Mouse (Mus musculus) T-helper 17 cell (primary cell): Measurements from ENCODE around the gene Sprr2f.

Experiments
- in situ Hi-C, 2 experiments: fragments of 300-600 bp; cut with MboI, MseI; formaldehyde crosslinking; loops; 1 replicate in 1 of 2; 2 replicates in 1 of 2; pipeline ENCODE4 v1.15.1; 2025; ENCODE audit warnings: high pct_unique_total_duplicates in 2 of 2

Sprr2f gene

DNA sequence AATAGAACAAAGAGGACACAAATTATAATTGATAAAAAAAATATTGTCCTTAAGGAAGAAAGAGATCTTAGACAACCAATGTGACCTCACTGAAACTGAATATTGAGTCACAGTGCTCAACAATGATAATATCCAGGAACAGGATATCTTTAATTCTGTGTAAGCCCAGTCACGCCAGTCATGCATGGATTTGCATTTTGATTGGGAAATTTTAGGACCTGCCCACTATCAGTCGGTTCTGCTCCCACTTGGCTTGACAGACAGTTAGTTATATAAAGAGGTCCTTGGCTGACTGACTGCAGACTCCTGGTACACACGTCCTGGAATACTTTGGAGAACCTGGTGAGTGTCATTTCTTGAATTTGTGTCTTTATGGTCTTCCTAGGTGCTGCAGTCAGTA lies at the start of gene Sprr2f:
TSS of gene Sprr2f (plus strand) at position 301 of the 400 bp plus-strand sequence.
- in situ Hi-C loops: no loop called here

DNA sequence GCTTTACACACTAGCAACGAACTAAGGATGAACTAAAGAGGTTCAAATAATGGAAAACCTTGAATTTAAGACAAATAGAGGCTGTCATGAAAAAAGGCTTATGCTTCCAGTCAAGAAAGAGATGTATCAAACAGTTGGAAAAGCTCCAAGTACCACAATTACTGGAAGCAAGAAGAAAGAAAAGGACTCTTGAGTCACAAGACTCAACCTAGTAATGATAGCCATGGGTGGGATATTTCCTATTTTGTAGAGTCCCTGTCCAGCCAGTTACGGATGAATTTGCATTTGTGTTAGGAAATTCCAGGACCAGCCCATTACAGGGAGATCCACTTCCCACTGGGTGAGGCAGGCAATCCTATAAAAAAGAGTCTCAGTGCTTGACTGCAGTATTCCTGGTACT lies 48.7 kb upstream of the Sprr2f start, which contains the start of gene Sprr2b:
TSS of gene Sprr2b (plus strand) at position 301 of the 400 bp plus-strand sequence.
- in situ Hi-C loops: no loop called here

DNA sequence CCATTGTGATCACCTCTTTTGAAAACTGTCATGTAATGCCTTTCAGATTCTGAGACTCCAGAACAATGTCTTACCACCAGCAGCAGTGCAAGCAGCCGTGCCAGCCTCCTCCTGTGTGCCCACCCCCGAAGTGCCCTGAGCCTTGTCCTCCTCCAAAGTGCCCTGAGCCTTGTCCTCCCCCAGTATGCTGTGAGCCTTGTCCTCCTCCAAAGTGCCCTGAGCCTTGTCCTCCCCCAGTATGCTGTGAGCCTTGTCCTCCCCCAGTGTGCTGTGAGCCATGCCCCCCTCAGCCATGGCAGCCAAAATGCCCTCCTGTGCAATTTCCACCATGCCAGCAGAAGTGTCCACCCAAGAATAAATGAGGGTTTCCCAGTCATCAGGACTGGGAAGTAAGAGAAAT lies 47.6 kb upstream of the Sprr2f start:
- in situ Hi-C loops: no loop called here

DNA sequence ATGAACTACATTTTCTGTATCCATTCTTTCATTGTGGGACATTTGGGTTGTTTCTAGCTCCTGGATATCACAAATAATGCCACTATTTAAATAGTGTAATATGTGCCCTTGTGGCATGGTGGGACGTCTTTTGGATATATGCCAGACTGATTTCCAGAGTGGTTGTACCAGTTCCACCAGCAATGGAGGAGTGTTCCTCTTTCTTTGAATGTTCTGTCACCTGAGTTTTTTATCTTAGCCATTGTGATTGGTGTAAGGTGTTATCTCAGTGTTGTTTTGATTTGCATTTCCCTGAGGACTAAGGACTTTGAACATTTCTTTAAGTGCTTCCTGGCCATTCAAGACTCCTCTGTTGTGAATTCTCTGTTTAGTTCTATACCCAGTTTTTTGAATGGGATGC lies 28.7 kb upstream of the Sprr2f start:
- in situ Hi-C loops: no loop called here

DNA sequence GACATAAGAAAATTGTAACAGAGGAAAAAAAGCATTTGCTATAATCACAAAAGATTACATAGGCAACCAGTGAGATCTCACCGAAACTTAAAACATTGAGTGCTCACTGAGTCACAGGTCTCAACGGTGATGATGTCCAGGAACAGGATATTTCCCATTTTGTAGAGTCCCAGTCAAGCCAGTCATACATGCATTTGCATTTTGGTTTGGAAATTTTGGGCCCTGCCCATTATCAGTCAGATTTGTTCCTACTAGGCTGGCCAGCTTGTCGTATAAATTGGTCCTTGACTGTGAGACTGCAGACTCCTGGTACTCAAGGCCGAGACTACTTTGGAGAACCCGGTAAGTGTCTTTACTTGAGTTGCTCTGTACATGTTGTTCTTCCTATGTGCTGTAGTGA lies 26.1 kb upstream of the Sprr2f start, which contains the start of gene Sprr2d:
TSS of gene Sprr2d (plus strand) at position 301 of the 400 bp plus-strand sequence.
- in situ Hi-C loops: no loop called here

DNA sequence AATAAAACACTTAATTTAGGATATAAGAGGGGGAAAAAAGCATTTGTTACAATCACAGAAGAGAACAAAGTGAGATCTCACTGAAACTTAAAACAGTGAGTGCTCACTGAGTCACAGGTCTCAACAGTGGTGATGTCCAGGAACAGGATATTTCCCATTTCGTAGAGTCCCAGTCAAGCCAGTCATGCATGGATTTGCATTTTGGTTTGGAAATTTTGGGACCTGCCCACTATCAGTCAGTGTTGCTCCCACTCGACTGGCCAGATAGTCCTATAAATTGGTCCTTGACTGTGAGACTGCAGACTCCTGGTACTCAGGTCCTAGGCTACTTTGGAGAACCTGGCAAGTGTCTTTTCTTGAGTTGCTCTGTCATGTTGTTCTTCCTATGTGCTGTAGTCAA lies 13.1 kb upstream of the Sprr2f start, which contains the start of gene Sprr2e:
TSS of gene Sprr2e (plus strand) at position 301 of the 400 bp plus-strand sequence.
- in situ Hi-C loops: loop anchor here in 1 of 2 experiments (10.0 kb wide), 1 partner anchor 497 kb away; no protein-coding TSS in a partner anchor

DNA sequence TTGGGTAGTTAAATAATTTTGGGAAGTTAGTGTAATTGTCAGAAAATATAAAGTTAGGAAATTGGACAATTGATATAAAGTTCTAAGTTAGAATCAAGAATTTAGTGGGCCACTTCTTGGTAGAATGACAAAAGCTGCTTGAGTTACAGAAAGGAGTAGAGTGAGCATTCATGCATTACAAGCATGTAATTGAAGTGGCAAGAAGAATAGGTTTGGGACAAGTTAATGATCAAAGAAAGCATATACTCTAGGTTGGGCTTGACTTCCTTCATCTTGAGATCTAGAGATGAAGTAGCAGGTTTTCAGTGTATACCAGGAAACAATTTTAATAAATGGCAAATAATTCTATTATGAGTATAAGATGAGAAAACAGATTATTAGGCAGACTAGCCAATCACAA lies 3.4 kb upstream of the Sprr2f start:
- in situ Hi-C loops: no loop called here

DNA sequence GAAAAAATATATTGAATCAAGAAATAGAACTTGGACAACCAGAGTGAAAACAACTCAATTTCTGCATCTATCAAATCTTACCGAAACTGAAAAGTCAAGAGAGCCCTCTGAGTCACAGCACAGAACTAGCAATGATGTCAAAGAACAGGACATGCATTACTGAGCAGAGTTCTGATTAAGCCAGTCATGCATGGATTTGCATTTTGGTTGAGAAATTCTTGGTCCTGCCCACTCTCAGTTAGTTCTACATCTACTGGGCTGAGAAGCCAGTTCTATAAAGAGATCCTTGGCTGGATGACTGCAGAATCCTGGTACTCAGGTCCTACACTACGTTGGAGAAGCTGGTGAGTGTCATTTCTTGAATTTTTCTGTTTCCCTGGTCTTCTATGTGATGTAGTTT lies 8.6 kb downstream of the Sprr2f start:
- in situ Hi-C loops: no loop called here

DNA sequence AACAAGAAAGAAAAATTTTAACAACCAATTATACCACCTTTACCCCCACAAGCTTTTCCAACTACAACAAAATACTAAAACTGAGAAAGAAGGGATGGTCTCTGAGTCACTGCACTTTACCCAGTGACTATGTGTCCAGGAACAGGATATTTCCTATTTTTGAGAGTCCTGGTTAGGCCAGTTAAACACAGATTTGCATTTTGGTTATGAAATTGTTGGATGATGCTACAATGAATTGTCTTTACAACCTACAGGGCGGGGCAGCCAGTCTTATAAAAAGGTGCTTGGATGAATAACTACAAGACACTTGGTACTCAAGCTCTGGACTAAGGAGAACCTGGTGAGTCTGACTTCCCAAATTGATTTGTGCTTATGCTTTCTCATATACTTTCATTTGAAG lies 20.4 kb downstream of the Sprr2f start, which contains the start of gene Sprr2h:
TSS of gene Sprr2h (plus strand) at position 301 of the 400 bp plus-strand sequence.
- in situ Hi-C loops: loop anchor here in 1 of 2 experiments (10.0 kb wide), 1 partner anchor 679 kb away; the partner anchor contains the start of gene Gm4858

DNA sequence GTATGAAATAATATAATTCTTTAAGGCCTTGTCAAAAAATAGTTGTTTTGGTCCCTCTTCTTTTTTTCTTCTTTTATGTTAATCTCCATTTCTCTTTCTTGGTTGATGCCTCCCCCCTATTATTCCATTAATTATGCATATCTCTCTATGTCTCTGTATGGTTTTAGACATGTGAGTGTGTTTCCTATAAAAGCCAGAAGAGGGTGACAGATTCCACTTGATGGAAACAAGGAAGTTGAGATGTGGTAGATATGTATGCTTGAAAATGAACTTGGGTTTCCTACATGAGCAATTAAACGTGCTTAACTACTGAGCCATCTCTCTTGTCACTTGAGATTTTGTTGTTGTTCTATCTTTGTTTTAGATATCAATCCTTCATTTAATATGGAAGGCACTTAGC lies 29.3 kb downstream of the Sprr2f start:
- in situ Hi-C loops: no loop called here

DNA sequence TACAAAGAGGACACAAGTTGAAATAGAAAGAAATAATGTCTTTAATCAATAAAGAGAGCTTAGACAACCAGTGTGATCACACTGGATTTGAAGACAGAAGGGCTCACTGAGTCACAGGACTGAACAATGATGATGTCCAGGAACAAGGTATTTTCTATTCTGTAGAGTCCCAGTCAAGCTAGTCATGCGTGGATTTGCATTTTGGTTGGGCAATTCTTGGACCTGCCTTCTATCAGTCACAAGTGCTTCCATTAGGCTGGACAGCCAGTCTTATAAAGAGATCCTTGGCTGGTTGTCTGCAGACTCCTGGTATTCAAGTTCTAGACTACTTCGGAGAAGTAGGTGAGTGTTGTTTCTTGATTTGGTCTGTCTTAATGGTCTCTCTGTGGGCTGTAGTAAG lies 42.7 kb downstream of the Sprr2f start, which contains the start of gene Sprr2i:
TSS of gene Sprr2i (plus strand) at position 301 of the 400 bp plus-strand sequence.
- in situ Hi-C loops: no loop called here
